Mouse (Mus musculus) kidney, adult 9 months (tissue): ENCODE measurements around the gene Mettl7a2.
A peak's percentile ranks its signal among the peaks of the same experiment; 100 is the strongest.

Source experiments
- DNase-seq: peaks from one replicate; pipeline ENCODE4 v3.0.0; 2022

Gene Mettl7a2

GRCm38 (mm10) chr15:100400592-100401250 is 47.7 kb downstream of the Mettl7a2 start:
- DNase-seq: peak; percentile 85

- DNase-seq: peak; percentile 59
These were observed 48.8 kb downstream of the Mettl7a2 start for GRCm38 (mm10) chr15:100401811-100402210.

GRCm38 (mm10) chr15:100402347-100402746 is 49.3 kb downstream of the Mettl7a2 start:
- DNase-seq: no peak

GRCm38 (mm10) chr15:100402798-100403197 is 49.8 kb downstream of the Mettl7a2 start:
- DNase-seq: no peak

- DNase-seq: peak; percentile 91
These were observed 50.5 kb downstream of the Mettl7a2 start for GRCm38 (mm10) chr15:100403318-100404000.

- peak; percentile 53 for DNase-seq
These were observed 53.1 kb downstream of the Mettl7a2 start for GRCm38 (mm10) chr15:100406088-100406487.

- peak; percentile 95 for DNase-seq
These were observed 58.1 kb downstream of the Mettl7a2 start for GRCm38 (mm10) chr15:100410918-100411672.
